Mouse (Mus musculus) ES-Bruce4 (cell line): ENCODE results near the gene Tenm2. TPM values are rescaled to one million over a fixed set of nuclear protein-coding genes. Genes with fewer than 3 reads are reported as not detected.

Experiments used
- H3K27ac ChIP-seq: 2 replicates; pipeline ENCODE4 v1.5.1; 2012; ENCODE audit warnings: low read length, inconsistent platforms; ENCODE audit not compliant: insufficient read depth
- H3K27me3 ChIP-seq: 2 replicates; pipeline ENCODE4 v1.6.1; 2012; ENCODE audit warnings: mild to moderate bottlenecking, low read length, inconsistent platforms; ENCODE audit not compliant: control insufficient read depth, poor library complexity, insufficient read depth, severe bottlenecking
- H3K36me3 ChIP-seq: 2 replicates; pipeline ENCODE4 v1.6.1; 2012; ENCODE audit warnings: inconsistent platforms, mild to moderate bottlenecking, low read length, moderate library complexity; ENCODE audit not compliant: control insufficient read depth, poor library complexity, insufficient read depth, severe bottlenecking
- H3K4me1 ChIP-seq: one replicate; pipeline ENCODE4 v1.8.1; 2011; ENCODE audit warnings: low read length; ENCODE audit not compliant: control insufficient read depth, insufficient read depth
- H3K4me3 ChIP-seq: 2 replicates; pipeline ENCODE4 v1.5.1; 2011; ENCODE audit warnings: low read depth, mild to moderate bottlenecking, low read length
- H3K9ac ChIP-seq: 2 replicates; pipeline ENCODE4 v1.6.1; 2012; ENCODE audit warnings: low read depth, mild to moderate bottlenecking, inconsistent platforms; ENCODE audit not compliant: poor library complexity, severe bottlenecking
- H3K9me3 ChIP-seq: replicated peaks from 2 replicates; pipeline ENCODE4 v1.6.1; 2012; ENCODE audit warnings: mild to moderate bottlenecking, low read length, inconsistent platforms; ENCODE audit not compliant: control insufficient read depth, poor library complexity, insufficient read depth, severe bottlenecking
- CTCF ChIP-seq: IDR thresholded peaks from one replicate; pipeline ENCODE4 v1.8.1; 2011; ENCODE audit warnings: low read depth, low read length
- EP300 ChIP-seq: IDR thresholded peaks from 2 replicates; pipeline ENCODE4 v1.6.1; 2011; ENCODE audit warnings: low read depth, low read length; ENCODE audit not compliant: insufficient read depth
- POLR2A ChIP-seq: IDR thresholded peaks from one replicate; pipeline ENCODE4 v1.8.1; 2011; ENCODE audit warnings: low read length; ENCODE audit not compliant: insufficient read depth
- polyA plus RNA-seq: library from polyadenylated mRNA; stranded (reverse); fragments of >200 nt; gene quantifications from 2 replicates; pipeline ENCODE4 v1.2.4, GENCODE M21; 2011; ENCODE audit warnings: low read depth; ENCODE audit not compliant: missing spikeins, insufficient read depth, insufficient read length

Tenm2 gene
- polyA plus RNA-seq, 1 experiment, result not detected

- Histone ChIP-seq H3K9me3 (no peaks in the 10 kb centered on the region), H3K9ac (no peak overlapping the region), H3K4me1 (no peaks in the 10 kb centered on the region), H3K4me3 (no peak overlapping the region), H3K36me3 (no peaks in the 10 kb centered on the region), H3K27me3 (no peaks in the 10 kb centered on the region), H3K27ac (no peak overlapping the region)
- no peak for TF ChIP-seq EP300
- TF ChIP-seq POLR2A, result no peak
- TF ChIP-seq CTCF, result no peak
Observed at GRCm38 (mm10) chr11:36847451-36847850, 388.3 kb downstream of the Tenm2 start.

DNA sequence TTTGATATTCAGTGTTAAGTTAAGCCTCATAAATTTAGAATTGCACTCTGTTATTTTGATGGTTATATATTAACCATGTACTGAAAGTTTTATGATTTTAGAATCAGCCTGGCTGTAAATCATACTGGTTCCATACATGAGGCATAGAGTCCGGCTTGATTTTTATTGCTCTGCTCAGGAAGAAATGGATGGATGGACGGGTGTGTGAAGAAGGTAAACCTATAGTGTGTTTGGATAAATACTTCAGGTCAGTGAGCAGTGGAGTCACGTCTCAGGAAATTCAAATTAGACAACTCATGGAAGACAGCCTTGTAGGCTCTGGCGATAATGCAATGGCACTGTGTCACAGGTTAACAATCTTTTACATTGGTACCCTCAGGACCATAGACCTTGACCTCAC, 402.9 kb downstream of the Tenm2 start:
- Histone ChIP-seq H3K9me3 (no peaks in the 10 kb centered on the region), H3K27me3 (no peaks in the 10 kb centered on the region), H3K36me3 (no peaks in the 10 kb centered on the region), H3K4me1 (no peaks in the 10 kb centered on the region), H3K4me3 (no peak overlapping the region), H3K9ac (no peak overlapping the region), H3K27ac (no peak overlapping the region)
- no peak for TF ChIP-seq POLR2A
- no peak for TF ChIP-seq CTCF
- no peak for TF ChIP-seq EP300

GRCm38 (mm10) chr11:36831511-36831910, 404.3 kb downstream of the Tenm2 start:
- Histone ChIP-seq H3K27me3 (no peaks in the 10 kb centered on the region), H3K27ac (no peak overlapping the region), H3K4me3 (no peak overlapping the region), H3K36me3 (no peaks in the 10 kb centered on the region), H3K4me1 (no peaks in the 10 kb centered on the region), H3K9me3 (no peaks in the 10 kb centered on the region), H3K9ac (no peak overlapping the region)
- TF ChIP-seq POLR2A (no peak), EP300 (no peak), CTCF (no peak)

DNA sequence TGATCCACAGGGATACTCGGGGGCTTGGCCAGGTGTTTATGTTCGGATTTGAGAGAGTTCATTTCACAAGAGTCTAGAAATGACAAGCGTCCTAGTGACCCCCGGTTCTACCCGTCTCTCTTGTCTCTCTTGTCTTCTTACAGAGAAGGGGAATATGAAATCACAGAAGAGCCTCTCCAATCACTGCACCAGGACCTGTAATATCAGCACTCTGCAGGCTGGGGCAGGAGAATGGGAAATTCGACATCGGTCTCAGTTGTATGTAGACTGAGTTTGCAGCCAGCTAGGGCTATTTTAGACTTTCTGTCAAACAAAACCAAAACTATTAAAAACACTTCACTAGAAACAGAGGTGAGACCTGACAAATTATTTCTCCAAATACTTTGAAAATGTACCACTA, 411.1 kb downstream of the Tenm2 start:
- no peaks in the 10 kb centered on the region for H3K36me3 ChIP-seq
- no peaks in the 10 kb centered on the region for H3K4me1 ChIP-seq
- no peak overlapping the region for H3K4me3 ChIP-seq
- no peak overlapping the region for H3K9ac ChIP-seq
- TF ChIP-seq EP300 (no peak), POLR2A (no peak), CTCF (no peak)
- no peaks in the 10 kb centered on the region for H3K9me3 ChIP-seq
- no peaks in the 10 kb centered on the region for H3K27me3 ChIP-seq
- H3K27ac ChIP-seq, result no peak overlapping the region

DNA sequence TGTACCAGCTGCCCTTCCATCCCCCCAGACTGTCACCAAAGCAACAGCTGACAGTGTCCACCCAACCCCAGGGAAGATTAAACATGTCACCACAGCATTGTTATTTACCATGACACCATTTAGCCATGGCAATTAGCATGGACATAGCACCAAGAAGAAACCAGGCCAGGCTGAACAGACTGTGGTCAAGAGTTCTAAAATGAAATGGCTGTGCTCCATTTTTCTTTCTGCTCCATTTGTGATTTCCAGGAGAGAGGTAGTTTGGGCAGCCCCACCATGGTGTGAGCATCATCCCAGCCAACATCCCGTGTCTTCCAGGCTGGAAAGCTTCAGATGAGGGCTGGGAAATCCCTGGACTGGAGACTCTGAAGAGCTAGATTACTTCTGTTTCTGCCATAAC, 431.1 kb downstream of the Tenm2 start:
- H3K27me3 ChIP-seq, result no peaks in the 10 kb centered on the region
- H3K4me3 ChIP-seq, result no peak overlapping the region
- H3K4me1 ChIP-seq, result no peaks in the 10 kb centered on the region
- no peaks in the 10 kb centered on the region for H3K36me3 ChIP-seq
- H3K9me3 ChIP-seq, result no peaks in the 10 kb centered on the region
- no peak overlapping the region for H3K9ac ChIP-seq
- TF ChIP-seq CTCF (no peak), POLR2A (no peak), EP300 (no peak)
- no peak overlapping the region for H3K27ac ChIP-seq

DNA sequence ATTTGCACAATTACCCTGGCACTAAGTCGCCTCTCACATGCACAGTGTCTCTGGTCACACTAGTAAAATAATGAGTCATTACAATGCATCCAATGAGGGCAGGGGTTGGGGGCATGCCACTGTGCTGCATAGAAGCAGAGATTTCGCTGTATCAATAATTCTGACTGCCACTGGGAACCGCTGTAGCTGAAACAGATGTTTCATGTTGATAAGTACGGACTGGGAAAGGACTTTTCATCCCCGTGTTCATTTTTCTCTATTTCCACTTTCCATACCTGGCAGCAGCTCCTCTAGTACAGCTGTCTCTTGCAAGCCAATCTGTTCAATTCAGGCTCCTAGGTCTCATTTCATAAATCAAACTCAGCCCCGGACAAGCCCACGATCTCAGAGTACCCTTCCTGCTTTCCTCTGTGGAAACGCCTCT, 433.5 kb downstream of the Tenm2 start:
- Histone ChIP-seq H3K4me1 (no peaks in the 10 kb centered on the region), H3K36me3 (no peaks in the 10 kb centered on the region), H3K9ac (no peak overlapping the region), H3K4me3 (no peak overlapping the region), H3K27ac (no peak overlapping the region), H3K9me3 (no peaks in the 10 kb centered on the region), H3K27me3 (no peaks in the 10 kb centered on the region)
- no peak for TF ChIP-seq POLR2A
- TF ChIP-seq CTCF, result no peak
- no peak for TF ChIP-seq EP300

- no peaks in the 10 kb centered on the region for H3K36me3 ChIP-seq
- no peaks in the 10 kb centered on the region for H3K9me3 ChIP-seq
- H3K4me3 ChIP-seq, result no peak overlapping the region
- no peak overlapping the region for H3K9ac ChIP-seq
- TF ChIP-seq EP300 (no peak), CTCF (no peak), POLR2A (no peak)
- H3K4me1 ChIP-seq, result no peaks in the 10 kb centered on the region
- H3K27ac ChIP-seq, result no peak overlapping the region
- no peaks in the 10 kb centered on the region for H3K27me3 ChIP-seq
Observed at GRCm38 (mm10) chr11:36801683-36802082, 434.1 kb downstream of the Tenm2 start.
